Mouse (Mus musculus): ENCODE results near the gene Yod1. TPM values are rescaled to one million over a fixed set of nuclear protein-coding genes. Genes with fewer than 3 reads are reported as not detected.

Gene Yod1
- 2.2 and 2.4 TPM in 2 replicates for polyA plus RNA-seq (2012)

DNA sequence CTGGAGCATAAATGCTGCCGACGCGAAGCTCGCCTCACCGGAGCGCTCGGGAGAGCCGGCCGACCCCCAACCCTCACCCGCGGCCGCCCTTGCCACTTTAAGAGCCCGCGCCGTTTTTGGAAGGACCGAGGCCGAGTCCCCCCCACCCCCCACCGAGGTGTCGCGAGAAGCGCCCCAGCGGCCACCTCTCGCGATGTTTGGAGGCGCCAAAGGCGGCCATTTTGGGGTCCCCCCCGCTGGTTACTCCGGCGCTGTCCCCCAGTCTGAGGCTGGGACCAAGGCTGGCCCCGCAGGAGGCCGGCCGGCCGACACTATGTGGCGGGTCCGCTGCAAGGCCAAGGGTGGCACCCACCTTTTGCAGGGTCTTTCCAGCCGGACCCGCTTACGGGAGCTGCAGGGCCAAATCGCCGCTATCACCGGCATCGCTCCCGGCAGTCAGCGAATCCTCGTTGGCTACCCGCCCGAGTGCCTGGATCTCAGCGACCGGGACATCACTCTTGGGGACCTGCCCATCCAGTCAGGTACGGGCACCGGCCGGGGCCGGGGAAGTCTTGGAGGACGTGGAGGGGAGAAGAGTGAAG lies at the start of gene Yod1:
TSS of gene Yod1 (plus strand) at position 37 of the 581 bp plus-strand sequence.
- no peak for TF ChIP-seq GATA1 (IDR thresholded peaks at IDR 0.05; ENCODE audit: low read length)

DNA sequence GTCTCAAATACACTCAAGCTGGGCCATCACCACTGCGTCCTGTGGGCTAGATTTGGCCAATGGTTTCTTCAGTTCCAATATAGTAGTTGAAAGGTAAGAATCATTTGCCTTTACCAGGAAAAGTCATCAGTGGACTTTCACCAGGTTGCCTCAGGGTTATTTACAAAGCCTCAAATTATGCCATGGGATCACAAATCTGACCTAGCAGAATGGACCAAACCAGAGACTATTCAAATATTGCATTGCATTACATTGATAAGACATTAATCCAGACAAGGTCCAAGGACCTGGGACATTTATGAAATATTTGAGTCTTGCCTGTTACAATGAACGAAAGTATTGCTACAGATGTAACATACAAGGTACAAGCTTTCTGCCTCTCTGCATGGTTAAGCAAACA lies 38.6 kb upstream of the Yod1 start:
- TF ChIP-seq GATA1 (IDR thresholded peaks at IDR 0.05; ENCODE audit: low read length), result no peak

DNA sequence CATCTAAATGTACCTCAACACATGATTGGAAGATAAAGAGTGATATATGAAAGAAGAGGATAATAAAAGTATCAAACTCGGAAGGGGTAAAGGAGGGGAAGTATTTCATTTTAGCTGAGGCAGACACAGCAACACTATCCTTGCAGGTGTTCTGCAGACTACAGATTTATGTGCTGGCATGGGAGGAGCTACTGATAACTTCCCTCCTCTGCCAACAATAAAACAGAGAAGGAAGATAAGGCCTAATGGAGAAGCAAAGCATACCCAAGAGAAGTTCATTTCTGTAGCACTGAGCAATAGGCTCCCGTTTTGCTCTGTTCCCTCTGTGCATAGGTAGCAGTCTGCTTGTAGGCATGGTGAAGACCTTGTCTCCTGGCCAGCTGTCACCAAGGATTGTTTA lies 36.1 kb upstream of the Yod1 start:
- TF ChIP-seq GATA1 (IDR thresholded peaks at IDR 0.05; ENCODE audit: low read length), result no peak

DNA sequence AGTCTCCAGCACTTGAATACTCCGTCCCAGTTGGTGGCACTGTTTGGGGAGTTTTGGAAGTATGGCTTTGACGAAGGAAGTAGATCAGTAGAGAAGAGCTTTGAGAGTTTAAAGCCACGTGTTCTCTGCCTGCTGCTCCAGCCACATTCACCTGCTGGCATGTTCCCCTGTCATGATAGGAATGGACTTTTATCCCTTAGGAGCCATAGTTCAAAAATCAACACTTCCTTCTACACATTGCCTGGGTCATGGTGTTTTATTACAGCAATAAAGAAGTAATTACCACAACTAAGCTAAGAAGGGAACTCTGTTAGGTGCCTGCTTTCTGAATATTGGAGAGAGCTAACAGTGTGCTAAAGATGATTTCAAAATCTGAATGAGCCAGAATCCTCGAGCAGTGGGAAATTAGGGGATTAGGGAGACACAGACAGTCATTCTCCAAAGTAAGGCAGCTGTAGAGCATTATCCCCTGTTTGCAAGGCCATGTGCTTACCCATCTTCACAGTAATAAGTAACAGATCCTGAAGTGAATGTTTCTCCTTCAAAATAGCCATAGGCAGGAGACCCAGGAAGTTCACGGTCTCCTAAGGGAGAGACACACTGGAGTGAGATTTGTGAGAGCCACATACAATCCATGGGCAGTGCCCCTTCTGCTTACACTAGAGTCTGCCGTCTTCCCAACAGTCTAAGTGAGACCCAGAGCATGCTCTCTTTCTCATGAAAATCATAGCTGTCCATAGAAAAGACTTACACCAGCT lies 35.3 kb upstream of the Yod1 start:
- no peak for TF ChIP-seq GATA1 (IDR thresholded peaks at IDR 0.05; ENCODE audit: low read length)

DNA sequence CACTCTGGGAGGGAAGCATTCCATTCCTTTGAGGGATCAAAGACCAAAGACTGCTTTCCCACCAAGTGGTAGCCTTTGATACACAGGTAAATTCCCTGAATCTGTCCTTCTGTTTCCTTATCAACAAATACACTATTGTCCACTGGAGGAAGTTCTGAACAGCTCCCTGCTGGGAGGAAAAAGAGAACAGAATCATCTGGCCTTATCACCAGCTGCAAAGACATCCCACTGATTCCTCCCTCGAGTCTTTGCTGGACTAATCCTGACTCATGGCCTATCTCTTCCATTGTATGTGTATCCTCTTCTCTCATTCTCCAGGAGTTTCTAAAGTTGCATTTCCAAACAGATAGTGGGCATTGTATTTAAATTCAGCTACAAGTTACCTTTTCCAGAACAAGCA lies 33.2 kb upstream of the Yod1 start:
- TF ChIP-seq GATA1 (IDR thresholded peaks at IDR 0.05; ENCODE audit: low read length), result no peak

DNA sequence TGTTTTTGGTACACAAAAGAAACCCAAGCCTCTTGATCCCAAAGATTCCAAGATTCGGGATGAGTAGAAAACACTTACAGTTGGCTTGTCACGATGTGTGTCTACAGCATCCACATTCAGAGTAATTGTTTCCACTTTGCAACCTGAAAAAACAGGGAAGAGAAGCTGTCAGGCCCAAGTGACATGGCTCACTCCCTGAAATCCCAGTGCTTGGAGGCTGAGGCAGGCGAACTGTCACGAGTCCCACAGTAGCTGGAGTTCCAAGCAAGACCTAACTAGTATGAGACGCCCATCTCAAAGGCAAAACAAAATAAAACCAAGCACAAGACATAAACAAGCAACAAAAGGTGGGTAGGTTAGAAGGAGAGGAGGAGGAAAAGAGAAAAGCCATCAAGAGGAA lies 18.5 kb upstream of the Yod1 start:
- TF ChIP-seq GATA1 (IDR thresholded peaks at IDR 0.05; ENCODE audit: low read length), result no peak

DNA sequence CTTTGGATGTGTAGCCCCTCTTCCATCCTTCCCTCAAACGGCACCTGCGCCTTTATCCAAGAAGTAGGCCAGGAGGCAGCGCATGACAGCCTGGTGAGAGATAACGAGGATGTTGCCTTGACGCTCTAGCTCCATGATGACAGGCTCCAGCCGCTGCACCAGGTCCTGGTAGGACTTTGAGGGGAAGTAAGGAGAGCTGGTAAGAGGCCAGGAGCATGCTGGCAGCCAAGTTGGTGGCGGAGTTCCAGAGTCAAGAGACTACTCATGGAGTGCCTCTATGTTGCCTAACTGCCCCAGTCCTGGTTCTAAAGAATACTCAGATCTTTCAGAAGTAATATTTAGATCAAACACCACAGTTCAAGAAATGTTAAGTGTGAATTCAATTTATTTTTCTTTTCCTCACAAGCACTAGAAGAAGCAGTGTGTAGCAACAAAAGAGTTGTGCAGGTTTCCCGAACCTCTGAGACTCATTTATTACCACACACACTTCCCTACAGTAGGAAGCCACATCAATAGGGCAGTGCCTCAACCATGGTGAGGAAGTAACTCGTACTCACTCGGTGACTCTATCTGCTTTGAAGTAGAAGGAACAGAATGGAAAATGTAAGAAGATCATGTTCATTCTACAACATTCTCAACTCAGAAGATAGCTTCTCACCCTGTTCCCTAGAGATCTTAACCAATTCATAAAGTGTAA lies 17.0 kb upstream of the Yod1 start:
- no peak for TF ChIP-seq GATA1 (IDR thresholded peaks at IDR 0.05; ENCODE audit: low read length)

DNA sequence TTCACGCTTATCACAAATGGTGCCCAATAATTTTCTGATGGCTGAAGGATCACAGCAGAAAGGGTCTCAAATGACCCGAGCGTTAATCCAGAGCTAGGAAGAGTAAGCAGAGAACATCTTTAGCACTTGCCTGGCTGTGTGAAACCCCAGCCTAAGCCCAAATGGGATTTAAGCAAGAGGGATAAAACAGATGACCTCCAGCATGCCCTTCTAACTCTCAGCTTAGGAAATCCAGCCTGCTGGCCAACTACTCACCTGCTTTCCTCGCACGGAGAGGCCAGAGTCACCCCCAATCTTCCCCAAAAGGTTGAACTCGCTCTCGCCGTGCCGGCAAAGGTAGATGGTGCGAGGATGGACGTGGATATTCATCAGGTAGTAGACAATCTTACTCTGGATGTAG lies 15.2 kb upstream of the Yod1 start:
- no peak for TF ChIP-seq GATA1 (IDR thresholded peaks at IDR 0.05; ENCODE audit: low read length)

DNA sequence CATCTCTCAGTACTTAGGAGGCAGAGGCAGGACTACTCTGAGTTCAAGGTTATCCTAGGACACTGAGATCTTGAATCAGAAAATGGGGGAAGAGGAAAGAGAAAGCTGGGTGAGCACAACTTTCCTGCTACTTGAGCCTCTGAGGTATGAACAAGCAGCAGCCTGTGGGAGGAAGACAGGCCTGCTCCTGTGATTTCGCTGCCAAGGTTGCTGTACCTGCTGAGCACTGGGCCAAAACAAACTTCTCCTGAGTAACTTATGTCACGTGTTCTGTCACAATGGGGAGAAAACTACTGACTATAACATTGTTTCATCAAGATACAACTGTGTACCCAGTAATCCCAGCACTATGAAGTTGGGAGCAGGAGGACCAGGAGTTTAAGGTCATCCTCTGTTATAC lies 13.5 kb upstream of the Yod1 start:
- no peak for TF ChIP-seq GATA1 (IDR thresholded peaks at IDR 0.05; ENCODE audit: low read length)

DNA sequence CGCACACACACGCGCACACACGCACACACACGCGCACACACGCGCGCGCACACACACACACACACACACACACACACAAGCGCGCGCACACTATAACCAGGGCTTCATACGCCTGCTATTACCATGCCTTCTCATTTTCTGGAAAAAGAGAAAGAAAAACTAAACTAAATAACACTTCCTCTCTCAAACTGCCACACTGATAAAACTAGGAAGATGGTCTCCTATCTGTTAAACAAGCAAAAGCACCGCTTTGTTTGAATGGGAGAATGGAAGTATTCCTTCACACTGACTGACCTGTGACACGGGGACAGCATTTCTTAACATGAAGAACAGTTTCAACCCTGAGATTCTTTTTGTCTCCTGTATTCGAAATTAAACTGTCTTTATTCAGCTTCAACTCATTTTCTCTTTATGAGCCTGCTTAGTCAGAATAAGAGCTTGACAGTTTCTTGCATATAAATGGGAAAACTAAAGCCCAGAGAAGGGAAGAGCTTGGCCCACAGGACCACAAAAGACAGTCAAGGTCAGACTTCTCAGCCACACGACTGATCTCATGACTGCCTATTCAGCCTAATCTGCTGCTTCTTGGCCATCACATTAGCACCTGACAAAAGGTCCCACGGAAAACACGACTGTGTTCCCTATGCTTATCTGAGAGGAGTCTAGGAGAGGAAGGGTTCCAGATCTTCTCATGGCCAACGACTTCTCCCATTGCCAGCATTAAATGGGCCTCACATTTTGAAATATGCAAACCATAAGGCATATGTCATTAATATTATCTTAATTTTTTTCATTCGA lies 6.6 kb upstream of the Yod1 start:
- TF ChIP-seq GATA1 (IDR thresholded peaks at IDR 0.05; ENCODE audit: low read length), result no peak

DNA sequence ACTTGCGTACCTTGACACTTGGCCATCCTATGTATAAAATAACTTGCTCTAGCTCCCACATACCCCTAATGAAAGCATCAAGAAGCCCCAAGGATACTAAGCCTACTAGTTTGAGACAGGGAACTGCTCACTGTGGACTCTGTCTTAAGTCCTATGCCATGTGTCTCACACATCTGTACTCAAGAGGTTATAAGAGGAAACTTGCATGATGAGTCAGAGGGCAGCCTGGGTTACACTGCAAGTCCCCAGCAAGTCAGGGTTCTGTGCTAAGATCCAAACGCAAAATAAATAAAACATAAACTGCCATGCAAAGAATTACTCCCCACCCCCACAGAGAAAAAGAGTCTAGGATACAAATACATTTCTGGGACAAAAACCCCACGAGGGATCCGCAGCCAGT lies 3.1 kb upstream of the Yod1 start:
- TF ChIP-seq GATA1 (IDR thresholded peaks at IDR 0.05; ENCODE audit: low read length), result no peak

DNA sequence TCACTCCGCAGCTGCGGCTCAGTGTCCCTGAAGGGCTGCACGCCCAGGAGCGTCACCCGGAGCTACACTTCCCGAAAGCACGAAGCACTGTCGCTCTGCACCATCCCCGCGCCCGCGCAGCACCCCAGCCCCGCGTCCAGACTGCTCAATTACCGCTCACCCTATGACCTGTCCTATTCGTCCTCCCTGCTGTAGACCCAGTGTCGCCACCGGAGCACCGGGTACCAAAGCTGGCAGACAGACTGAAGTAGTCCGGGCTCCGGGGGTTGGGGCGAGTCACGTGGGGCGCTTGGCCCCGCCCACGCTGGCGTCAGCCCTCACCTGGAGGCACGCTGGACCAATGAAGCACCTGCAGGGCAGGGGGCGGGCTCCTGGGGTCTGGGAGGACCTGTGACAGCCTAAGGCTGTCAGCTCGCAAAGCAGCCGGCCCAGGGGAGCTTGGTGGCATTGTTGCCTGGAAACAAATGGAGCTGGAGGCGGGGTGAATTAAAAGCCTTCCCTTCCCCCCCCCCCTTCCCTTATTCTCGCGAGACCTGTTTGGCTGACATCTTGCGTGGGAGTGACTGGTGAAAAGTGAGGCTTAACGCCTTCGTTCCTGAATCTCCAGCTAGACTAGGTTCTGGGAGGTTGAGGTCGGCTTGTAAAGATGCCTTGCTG lies 1.4 kb upstream of the Yod1 start, which contains the start of gene Gm29427:
TSS of gene Gm29427 (minus strand) at position 239 of the 657 bp plus-strand sequence.
- no peak for TF ChIP-seq GATA1 (IDR thresholded peaks at IDR 0.05; ENCODE audit: low read length)

DNA sequence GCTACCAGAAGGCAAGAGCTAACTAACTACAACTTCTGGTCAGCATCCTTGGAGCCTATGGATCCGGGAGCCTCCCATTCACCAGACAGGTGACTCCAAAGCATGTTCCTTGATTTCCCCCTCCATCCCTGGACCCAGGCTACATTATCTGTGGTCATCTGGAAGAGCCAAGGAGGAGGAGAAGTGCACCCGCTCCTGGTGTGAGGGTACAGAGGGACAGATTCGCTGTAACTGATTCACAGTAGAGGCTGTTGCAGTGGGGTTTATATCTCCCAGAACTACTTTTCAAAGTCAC lies 962 bp upstream of the Yod1 start:
- TF ChIP-seq GATA1 (IDR thresholded peaks at IDR 0.05; ENCODE audit: low read length), result no peak

DNA sequence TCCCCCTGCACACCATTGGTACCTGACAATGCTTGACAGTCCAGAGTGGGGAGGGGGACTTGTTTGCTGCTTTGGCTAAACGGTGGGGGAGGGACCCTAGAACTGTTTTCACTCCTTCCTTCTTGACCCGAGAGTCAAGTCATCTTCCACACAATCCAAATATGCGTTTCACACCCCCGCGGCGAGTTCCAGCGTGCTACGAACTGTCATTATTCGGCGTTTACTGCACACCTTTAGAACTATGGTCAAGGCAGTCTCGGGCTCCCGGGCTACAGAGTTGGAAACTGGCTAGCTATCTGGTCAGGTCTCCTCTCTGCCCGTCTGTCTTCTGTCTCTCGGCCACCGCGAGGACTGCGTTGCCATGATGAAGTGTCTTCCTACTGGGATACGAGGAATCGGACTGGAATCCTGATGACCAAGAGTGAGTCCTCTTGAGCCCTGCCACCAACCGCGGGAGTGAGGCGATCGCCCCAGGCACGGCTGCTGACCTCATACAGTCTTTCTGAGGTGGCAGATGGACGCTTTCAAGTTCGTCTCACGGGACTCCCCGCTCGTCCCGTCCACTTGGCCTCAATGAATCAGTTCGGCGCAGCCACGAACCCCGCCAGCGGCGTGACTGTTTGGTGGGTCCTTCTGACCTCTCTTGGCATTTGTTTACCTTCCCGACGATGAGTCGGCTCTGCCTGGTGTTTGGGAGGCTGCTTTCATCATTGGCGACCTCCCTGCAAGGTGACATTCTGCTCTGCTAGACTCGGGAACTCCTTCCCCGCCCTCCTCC lies 425 bp upstream of the Yod1 start:
- no peak for TF ChIP-seq GATA1 (IDR thresholded peaks at IDR 0.05; ENCODE audit: low read length)

DNA sequence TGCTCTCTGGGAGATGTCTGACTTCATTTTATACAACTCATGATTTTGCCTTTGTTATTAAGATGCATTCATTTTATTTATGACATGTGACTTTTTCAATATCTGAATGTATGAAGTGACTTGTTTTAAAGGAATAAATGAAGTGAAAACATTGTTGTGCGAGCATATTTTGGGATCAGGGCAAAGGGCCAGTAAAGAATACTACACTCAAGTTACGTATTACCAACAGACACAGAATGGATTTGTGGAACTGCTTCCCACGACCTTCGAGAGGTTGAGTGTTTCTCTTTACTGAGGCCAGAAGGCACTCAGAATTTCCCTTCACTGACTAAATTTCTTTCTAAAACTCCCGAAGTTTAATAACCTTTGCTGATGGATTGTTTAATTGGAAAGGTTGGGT lies 7.1 kb downstream of the Yod1 start:
- no peak for TF ChIP-seq GATA1 (IDR thresholded peaks at IDR 0.05; ENCODE audit: low read length)

Data from G1E-ER4 (cell line).